Mouse (Mus musculus) right cerebral cortex, postnatal 14 days (tissue): ENCODE measurements around the gene Ghdc.

Source experiments
- DNase-seq: peaks from one replicate; pipeline ENCODE4 v3.0.0; 2022

Gene Ghdc

GRCm38 (mm10) chr11:100770646-100771408 lies at the start of gene Ghdc:
Gene Ghdc (minus strand): TSS chr11:100770957.
- peak; percentile 78 for DNase-seq

GRCm38 (mm10) chr11:100820047-100820446 lies 49.3 kb upstream of the Ghdc start:
- DNase-seq: no peak

- no peak for DNase-seq
These were observed 48.9 kb upstream of the Ghdc start for GRCm38 (mm10) chr11:100819626-100820025.

- no peak for DNase-seq
These were observed 48.3 kb upstream of the Ghdc start for GRCm38 (mm10) chr11:100819048-100819447.

GRCm38 (mm10) chr11:100818359-100819012 lies 47.7 kb upstream of the Ghdc start:
- no peak for DNase-seq

GRCm38 (mm10) chr11:100817311-100817710 lies 46.6 kb upstream of the Ghdc start:
- DNase-seq: no peak

GRCm38 (mm10) chr11:100816801-100817200 lies 46.0 kb upstream of the Ghdc start:
- DNase-seq: no peak

- DNase-seq: no peak
These were observed 45.6 kb upstream of the Ghdc start for GRCm38 (mm10) chr11:100816342-100816741.

GRCm38 (mm10) chr11:100814498-100814897 lies 43.7 kb upstream of the Ghdc start:
- DNase-seq: no peak

GRCm38 (mm10) chr11:100811132-100811531 lies 40.4 kb upstream of the Ghdc start:
- DNase-seq: no peak

GRCm38 (mm10) chr11:100810516-100810915 lies 39.8 kb upstream of the Ghdc start:
- DNase-seq: no peak

GRCm38 (mm10) chr11:100806380-100807305 lies 35.9 kb upstream of the Ghdc start:
- no peak for DNase-seq

GRCm38 (mm10) chr11:100805535-100805934 lies 34.8 kb upstream of the Ghdc start:
- DNase-seq: no peak

- no peak for DNase-seq
These were observed 33.7 kb upstream of the Ghdc start for GRCm38 (mm10) chr11:100804409-100804808.

- DNase-seq: no peak
These were observed 28.7 kb upstream of the Ghdc start for GRCm38 (mm10) chr11:100799426-100799825.

- DNase-seq: no peak
These were observed 25.8 kb upstream of the Ghdc start for GRCm38 (mm10) chr11:100796585-100796984.

- no peak for DNase-seq
These were observed 24.6 kb upstream of the Ghdc start for GRCm38 (mm10) chr11:100795386-100795785.

GRCm38 (mm10) chr11:100791457-100792049 lies 20.8 kb upstream of the Ghdc start:
- no peak for DNase-seq

GRCm38 (mm10) chr11:100790644-100791043 lies 19.9 kb upstream of the Ghdc start:
- DNase-seq: peak; percentile 46

- no peak for DNase-seq
These were observed 18.9 kb upstream of the Ghdc start for GRCm38 (mm10) chr11:100789702-100790101.

GRCm38 (mm10) chr11:100785774-100786173 lies 15.0 kb upstream of the Ghdc start:
- DNase-seq: no peak

- no peak for DNase-seq
These were observed 13.5 kb upstream of the Ghdc start for GRCm38 (mm10) chr11:100784286-100784685.

GRCm38 (mm10) chr11:100782568-100782967 lies 11.8 kb upstream of the Ghdc start:
- DNase-seq: no peak
